Mouse (Mus musculus): ENCODE measurements around the gene AI661453. TPM values are rescaled to one million over a fixed set of nuclear protein-coding genes. Genes with fewer than 3 reads are reported as not detected.

AI661453 gene
- total RNA-seq, 4 experiments from 2014 or later: 0.50 to 2.1 (median 1.2) TPM

Other genes starting within 250 kb of the AI661453 start
- gene Mrps10, start 67.7 kb upstream of the AI661453 start, total RNA-seq (2022): 10 to 100 TPM; 22.2 to 28.9 (median 28.5) TPM
- under 1 TPM in 3 of 4 experiments, not detected in 1; 0.17 to 0.37 (median 0.35) TPM for gene Guca1b, start 51.2 kb upstream of the AI661453 start, total RNA-seq (2022)
- gene Guca1a, start 36.0 kb upstream of the AI661453 start, total RNA-seq (2022): under 1 TPM in 1 of 4 experiments, not detected in 3; 0.33 TPM
- not detected for gene 1700001C19Rik, start 761 bp downstream of the AI661453 start, total RNA-seq (2022)
- 10 to 100 TPM in 2 of 4 experiments, 1 to 10 TPM in 2; 9.1 to 12.5 (median 10.4) TPM for gene Taf8, start 65.7 kb downstream of the AI661453 start, total RNA-seq (2022)
- 10 to 100 TPM; 74.4 to 82.2 (median 75.2) TPM for gene Ccnd3, start 68.4 kb downstream of the AI661453 start, total RNA-seq (2022)
- gene Bysl, start 174.9 kb downstream of the AI661453 start, total RNA-seq (2022): 10 to 100 TPM; 14.2 to 16.9 (median 15.9) TPM
- 10 to 100 TPM; 15.7 to 19.9 (median 18.1) TPM for gene Med20, start 175.0 kb downstream of the AI661453 start, total RNA-seq (2022)
- 1 to 10 TPM in 3 of 4 experiments, under 1 TPM in 1; 0.35 to 5.1 (median 2.0) TPM for gene Gm20517, start 175.0 kb downstream of the AI661453 start, total RNA-seq (2022)
- 1 to 10 TPM; 3.4 to 4.6 (median 3.7) TPM for gene Usp49, start 194.1 kb downstream of the AI661453 start, total RNA-seq (2022)

All from heart, adult 8-10 months (tissue).